Mouse (Mus musculus) liver, embryonic 14.5 days (tissue): Measurements from ENCODE around the gene Zfp385a.

Source experiments
- CTCF ChIP-seq: IDR thresholded peaks from 2 replicates; pipeline ENCODE4 v1.5.1; 2016; ENCODE audit warnings: antibody characterized with exemption, low read depth, control low read depth
- EP300 ChIP-seq: IDR thresholded peaks from 2 replicates; pipeline ENCODE4 v1.6.1; 2016; ENCODE audit warnings: antibody characterized with exemption, low read depth

- TF ChIP-seq EP300: no peak
- TF ChIP-seq CTCF: no peak
Observed at GRCm38 (mm10) chr15:103323070-103323454, 16.8 kb downstream of the Zfp385a start.
